Mouse (Mus musculus) frontal cortex, postnatal 25 days (tissue): ENCODE results near the gene Cdiptos.

Experiments used
- DNase-seq, 2 experiments: peaks; one replicate each; pipeline ENCODE4 v3.0.0; 2022; ENCODE audit warnings: low spot score in 2 of 2

Gene Cdiptos

GRCm38 (mm10) chr7:127014320-127014719 lies 38.4 kb upstream of the Cdiptos start, which contains the start of gene Mvp:
Gene Mvp (minus strand): TSS chr7:127014621.
- no peak for DNase-seq

- no peak for DNase-seq
These were observed 37.5 kb upstream of the Cdiptos start for GRCm38 (mm10) chr7:127013385-127013784.

GRCm38 (mm10) chr7:127012845-127013244 lies 36.9 kb upstream of the Cdiptos start:
- no peak for DNase-seq

GRCm38 (mm10) chr7:127012374-127012773 lies 36.5 kb upstream of the Cdiptos start:
- DNase-seq: no peak

GRCm38 (mm10) chr7:127011717-127012116 lies 35.8 kb upstream of the Cdiptos start:
- no peak for DNase-seq

GRCm38 (mm10) chr7:127011051-127011450 lies 35.2 kb upstream of the Cdiptos start:
- DNase-seq: no peak

- DNase-seq: no peak
These were observed 33.6 kb upstream of the Cdiptos start for GRCm38 (mm10) chr7:127009307-127010085.

- DNase-seq: peak in 1 of 2 experiments; percentile 69
These were observed 32.5 kb upstream of the Cdiptos start for GRCm38 (mm10) chr7:127008239-127009019.

GRCm38 (mm10) chr7:127007313-127008024 lies 31.6 kb upstream of the Cdiptos start:
- DNase-seq: no peak

GRCm38 (mm10) chr7:127004122-127004875 lies 28.4 kb upstream of the Cdiptos start:
- DNase-seq: no peak

GRCm38 (mm10) chr7:127003620-127004019 lies 27.7 kb upstream of the Cdiptos start:
- DNase-seq: no peak

- no peak for DNase-seq
These were observed 23.7 kb upstream of the Cdiptos start for GRCm38 (mm10) chr7:126999568-126999967.

- no peak for DNase-seq
These were observed 20.6 kb upstream of the Cdiptos start for GRCm38 (mm10) chr7:126996449-126996848.

GRCm38 (mm10) chr7:126988816-126989215 lies 12.9 kb upstream of the Cdiptos start:
- no peak for DNase-seq

GRCm38 (mm10) chr7:126986319-126986718 lies 10.4 kb upstream of the Cdiptos start:
- no peak for DNase-seq

- DNase-seq: no peak
These were observed 9.0 kb upstream of the Cdiptos start for GRCm38 (mm10) chr7:126984667-126985444.

GRCm38 (mm10) chr7:126983113-126983512 lies 7.2 kb upstream of the Cdiptos start:
- no peak for DNase-seq

GRCm38 (mm10) chr7:126982054-126982453 lies 6.2 kb upstream of the Cdiptos start:
- no peak for DNase-seq

- no peak for DNase-seq
These were observed 5.7 kb upstream of the Cdiptos start for GRCm38 (mm10) chr7:126981601-126982000.

GRCm38 (mm10) chr7:126978841-126979240 lies 2.9 kb upstream of the Cdiptos start:
- no peak for DNase-seq
